Mouse (Mus musculus) spleen, adult 2 months (tissue): Measurements from ENCODE around the gene Ppm1g. TPM values are rescaled to one million over a fixed set of nuclear protein-coding genes. Genes with fewer than 3 reads are reported as not detected.
"Not testable (repeated sequence)": the region's sequence is repeated elsewhere in the genome, so short reads cannot be mapped to it uniquely, and the experiment has no call there.

ENCODE experiments used
- DNase-seq, 2 experiments: peaks; one replicate each; pipeline versions ENCODE4 v3.0.0 to v3.0.0-alpha.2; 2012 to 2021; ENCODE audit warnings: low spot score in 2 of 2, low read depth in 1 of 2
- H3K27ac ChIP-seq: fragments of 200-500 bp; 2 replicates; pipeline ENCODE4 v1.5.1; 2012; ENCODE audit warnings: low read length, inconsistent platforms; ENCODE audit not compliant: insufficient read depth
- H3K27me3 ChIP-seq: fragments of 200-500 bp; 2 replicates; pipeline ENCODE4 v1.6.1; 2012; ENCODE audit warnings: mild to moderate bottlenecking, moderate library complexity, low read length, inconsistent platforms; ENCODE audit not compliant: control insufficient read depth, insufficient read depth
- H3K36me3 ChIP-seq: fragments of 200-500 bp; 2 replicates; pipeline ENCODE4 v1.6.1; 2012; ENCODE audit warnings: mild to moderate bottlenecking, low read length, inconsistent platforms; ENCODE audit not compliant: control insufficient read depth, insufficient read depth
- H3K4me1 ChIP-seq: fragments of 200-500 bp; 2 replicates; pipeline ENCODE4 v1.6.1; 2011; ENCODE audit warnings: inconsistent platforms; ENCODE audit not compliant: control insufficient read depth, insufficient read depth, insufficient read length
- H3K4me3 ChIP-seq: fragments of 200-500 bp; 2 replicates; pipeline ENCODE4 v1.5.1; 2011; ENCODE audit warnings: mild to moderate bottlenecking, inconsistent platforms; ENCODE audit not compliant: insufficient read depth, insufficient read length; ENCODE audit errors: extremely low read depth
- CTCF ChIP-seq: fragments of 200-500 bp; IDR thresholded peaks from 2 replicates; pipeline ENCODE4 v1.5.1; 2011; ENCODE audit warnings: mild to moderate bottlenecking, inconsistent platforms; ENCODE audit not compliant: insufficient read depth, insufficient read length, insufficient replicate concordance; ENCODE audit errors: extremely low read depth
- POLR2A ChIP-seq: fragments of 200-500 bp; IDR thresholded peaks from 2 replicates; pipeline ENCODE4 v1.6.1; 2011; ENCODE audit warnings: low read depth, low read length, inconsistent platforms
- WGBS: fragments of 180-500 bp; shearing (Covaris S2); methylation state at CpG from one replicate; pipeline ENCODE4 v1.1.7; 2018; 5-methylcytosine and 5-hydroxymethylcytosine counted together
- polyA plus RNA-seq: library from polyadenylated mRNA; depleted of rRNA; stranded (reverse); fragments of >200 nt; gene quantifications from 2 replicates; pipeline ENCODE4 v1.2.3, GENCODE M21; 2012

Gene Ppm1g
- polyA plus RNA-seq, 1 experiment = 65.7 TPM

DNA sequence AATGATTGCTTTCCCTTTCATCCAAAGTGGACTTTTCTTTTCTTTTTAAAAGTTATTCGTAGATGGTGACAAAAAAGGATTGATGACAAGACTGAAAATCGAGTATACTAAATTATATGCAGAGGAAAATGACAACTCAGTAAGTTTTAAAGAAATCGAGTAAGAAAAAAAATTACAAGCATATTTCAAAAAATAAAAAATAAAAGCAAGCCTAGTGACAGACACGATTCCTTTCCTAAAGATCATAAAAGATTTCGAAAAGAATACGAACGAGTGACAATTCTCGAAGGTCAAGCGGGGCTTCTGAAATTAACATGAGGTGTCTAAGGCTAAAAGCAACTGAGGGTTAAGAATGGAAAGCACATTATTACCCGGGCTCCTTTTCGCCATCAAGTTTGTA lies 1.0 kb downstream of the Ppm1g start:
- H3K27ac ChIP-seq = no peak overlapping the region; the same call in 1 of the 2 replicates
- DNase-seq = no peak
- peak overlapping the region; percentile 95 for H3K4me3 ChIP-seq
- H3K36me3 ChIP-seq = no peaks in the 10 kb centered on the region
- TF ChIP-seq POLR2A = no peak
- peaks cover 8% of the 10 kb centered on the region for H3K4me1 ChIP-seq
- no peaks in the 10 kb centered on the region for H3K27me3 ChIP-seq
- WGBS = under 1% methylated on average over 11 of the region's 11 CpGs

DNA sequence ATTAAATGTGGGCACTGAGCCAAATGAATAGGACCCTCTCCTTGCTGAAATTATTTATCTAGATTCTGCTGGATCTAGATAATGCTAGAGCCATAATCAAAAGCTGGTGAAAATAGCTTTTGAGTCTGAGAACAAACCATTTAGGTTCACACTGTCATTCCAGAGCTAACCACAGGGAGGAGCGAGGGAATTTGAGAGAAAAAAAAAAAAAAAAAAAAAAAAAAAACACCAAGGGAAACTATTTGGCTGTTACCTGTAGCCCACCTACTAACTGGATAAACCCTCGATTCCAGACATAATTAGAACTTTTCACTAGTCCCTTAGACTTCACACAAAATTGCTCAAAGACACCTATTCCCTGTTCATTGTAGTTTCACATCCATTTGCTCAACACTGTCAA lies 1.4 kb downstream of the Ppm1g start:
- H3K36me3 ChIP-seq = no peaks in the 10 kb centered on the region
- no peak overlapping the region for H3K27ac ChIP-seq
- no peak for TF ChIP-seq POLR2A
- no peak for TF ChIP-seq CTCF
- no peak for DNase-seq
- WGBS = 6% methylated on average over 2 of the region's 2 CpGs
- no peaks in the 10 kb centered on the region for H3K27me3 ChIP-seq
- H3K4me1 ChIP-seq = peaks cover 8% of the 10 kb centered on the region
- H3K4me3 ChIP-seq = no peak overlapping the region

DNA sequence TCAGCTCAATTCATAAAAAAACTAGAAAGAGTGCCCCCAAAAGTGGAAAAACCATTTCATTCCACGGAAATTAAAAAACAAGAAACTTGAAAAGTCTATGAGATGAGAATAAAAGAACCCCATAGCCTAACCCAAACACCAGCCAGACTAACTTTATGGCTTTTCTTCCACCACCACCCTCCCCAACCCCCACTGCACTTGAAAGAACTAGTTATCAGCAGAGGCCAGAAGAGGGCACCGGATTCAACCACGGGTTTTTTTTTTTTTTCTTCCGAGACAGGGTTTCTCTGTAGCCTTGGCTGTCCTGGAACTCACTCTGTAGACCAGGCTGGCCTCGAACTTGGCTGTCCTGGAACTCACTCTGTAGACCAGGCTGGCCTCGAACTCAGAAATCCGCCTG lies 2.2 kb downstream of the Ppm1g start:
- Histone ChIP-seq H3K36me3 (no peaks in the 10 kb centered on the region), H3K4me1 (peaks cover 8% of the 10 kb centered on the region), H3K4me3 (no peak overlapping the region), H3K27me3 (no peaks in the 10 kb centered on the region), H3K27ac (no peak overlapping the region)
- no peak for TF ChIP-seq CTCF
- WGBS = 29% methylated on average over 7 of the region's 7 CpGs
- peak in 1 of 2 experiments; percentile 16 for DNase-seq

DNA sequence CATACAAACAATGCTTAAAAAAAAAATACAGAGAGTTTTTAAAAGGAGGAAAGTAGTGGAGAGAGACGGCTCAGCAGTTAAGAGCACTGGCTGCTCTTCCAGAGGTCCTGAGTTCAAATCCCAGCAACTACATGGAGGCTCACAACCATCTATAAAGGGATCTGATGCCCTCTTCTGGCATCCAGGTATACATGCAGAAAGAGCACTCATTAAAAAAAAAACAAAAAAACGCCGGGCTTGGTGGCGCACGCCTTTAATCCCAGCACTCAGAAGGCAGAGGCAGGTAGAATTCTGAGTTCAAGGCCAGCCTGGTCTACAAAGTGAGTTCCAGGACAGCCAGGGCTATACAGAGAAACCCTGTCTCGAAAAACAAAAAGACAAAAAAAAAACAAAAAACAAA lies 3.9 kb downstream of the Ppm1g start:
- H3K27me3 ChIP-seq, H3K27ac ChIP-seq, H3K36me3 ChIP-seq, H3K4me3 ChIP-seq, DNase-seq, H3K4me1 ChIP-seq: not testable (repeated sequence)
- 83% methylated on average over 6 of the region's 6 CpGs for WGBS

DNA sequence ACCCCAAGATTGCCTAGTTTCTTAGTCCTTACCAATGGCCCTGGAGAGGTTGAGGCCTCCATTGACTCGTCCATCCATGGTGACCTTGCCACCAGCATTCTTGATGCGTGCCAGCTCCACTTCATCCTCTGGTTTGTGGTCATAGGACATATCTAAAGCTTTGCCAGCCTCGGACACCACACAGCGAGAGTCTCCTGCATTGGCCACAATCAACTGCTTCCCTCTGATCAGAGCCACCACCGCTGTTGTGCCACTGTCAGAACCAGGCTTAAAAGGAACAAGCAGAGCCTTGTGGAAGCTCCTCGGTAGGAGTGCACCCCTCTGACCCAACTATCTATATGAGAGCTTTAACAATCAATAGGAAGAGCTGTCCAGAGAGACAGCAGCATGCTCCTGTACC lies 16.1 kb downstream of the Ppm1g start:
- H3K4me1 ChIP-seq = peaks cover 11% of the 10 kb centered on the region
- no peak overlapping the region for H3K27ac ChIP-seq
- H3K36me3 ChIP-seq = peaks cover 33% of the 10 kb centered on the region
- TF ChIP-seq POLR2A (no peak), CTCF (no peak)
- WGBS = 93% methylated on average over 6 of the region's 6 CpGs
- no peaks in the 10 kb centered on the region for H3K27me3 ChIP-seq
- no peak overlapping the region for H3K4me3 ChIP-seq
- no peak for DNase-seq

DNA sequence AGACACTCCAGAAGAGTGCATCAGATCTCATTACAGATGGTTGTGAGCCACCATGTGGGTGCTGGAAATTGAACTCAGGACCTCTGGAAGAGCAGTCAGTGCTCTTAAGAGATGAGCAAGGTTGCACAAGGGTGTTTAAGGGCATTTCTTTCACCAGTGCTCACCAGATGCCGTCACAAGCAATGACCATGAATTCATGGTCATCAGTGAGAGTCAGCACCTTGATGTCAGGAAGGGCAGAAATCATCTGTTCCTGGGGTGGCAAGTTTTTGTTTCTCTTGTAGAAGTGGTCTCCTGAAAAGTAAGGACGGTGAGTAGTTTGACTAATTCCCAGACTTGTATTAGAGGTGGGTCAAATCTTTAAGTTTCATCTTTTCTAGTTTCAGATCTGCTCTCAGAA lies 16.6 kb downstream of the Ppm1g start:
- TF ChIP-seq POLR2A (no peak), CTCF (no peak)
- no peak overlapping the region for H3K27ac ChIP-seq

DNA sequence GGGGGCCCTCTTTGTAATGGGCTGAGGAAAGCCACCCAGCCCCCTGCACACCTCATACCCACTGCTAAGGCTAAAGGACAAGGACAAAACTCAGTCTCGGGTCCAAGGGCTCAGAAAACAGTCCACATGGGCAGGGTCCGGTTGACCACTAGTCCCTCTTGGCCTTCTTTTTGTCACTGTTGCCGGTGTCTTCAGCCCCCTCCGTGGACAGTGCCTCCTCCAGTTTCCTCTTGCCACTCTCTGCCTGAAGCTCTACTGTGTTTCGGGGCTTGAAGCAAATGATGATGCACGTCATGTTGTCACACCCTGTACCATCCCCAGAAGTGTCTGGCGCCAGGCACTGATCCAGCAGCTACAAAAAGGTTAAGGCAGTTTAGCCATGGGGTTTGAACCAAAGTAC lies 17.6 kb downstream of the Ppm1g start:
- DNase-seq = no peak
- H3K27ac ChIP-seq = 0 out of 2 replicates have a peak overlapping the region, but pooled peaks have one; percentile 73
- H3K27me3 ChIP-seq = no peaks in the 10 kb centered on the region
- H3K36me3 ChIP-seq = peaks cover 45% of the 10 kb centered on the region
- no peak overlapping the region for H3K4me3 ChIP-seq
- TF ChIP-seq POLR2A (no peak), CTCF (no peak)
- H3K4me1 ChIP-seq = peaks cover 11% of the 10 kb centered on the region
- 93% methylated on average over 7 of the region's 7 CpGs for WGBS

More for the DNA sequence above, 16.6 kb downstream of the Ppm1g start:
- Histone ChIP-seq H3K4me3 (no peak overlapping the region), H3K36me3 (peaks cover 39% of the 10 kb centered on the region), H3K4me1 (peaks cover 11% of the 10 kb centered on the region), H3K27me3 (no peaks in the 10 kb centered on the region)
- 93% methylated on average over 2 of the region's 2 CpGs for WGBS
- no peak for DNase-seq
